Mouse (Mus musculus) heart, postnatal 10 days (tissue): ENCODE results near the gene Zranb3. TPM values are rescaled to one million over a fixed set of nuclear protein-coding genes. Genes with fewer than 3 reads are reported as not detected.
"Not testable (repeated sequence)": the region's sequence is repeated elsewhere in the genome, so short reads cannot be mapped to it uniquely, and the experiment has no call there.

Experiments
- DNase-seq, 2 experiments: peaks; one replicate each; pipeline ENCODE4 v3.0.0; 2021
- intact Hi-C: fragments of 180-260 bp; cut with DNase I; formaldehyde crosslinking; loops from one replicate; pipeline ENCODE4 v1.15.1; 2025
- total RNA-seq, 2 experiments: library from RNA; stranded (reverse); gene quantifications; 2 replicates each; pipeline ENCODE4 v1.2.3; 2021

Zranb3 gene
- 1 to 10 TPM; 4.0 to 5.9 TPM for total RNA-seq

DNA sequence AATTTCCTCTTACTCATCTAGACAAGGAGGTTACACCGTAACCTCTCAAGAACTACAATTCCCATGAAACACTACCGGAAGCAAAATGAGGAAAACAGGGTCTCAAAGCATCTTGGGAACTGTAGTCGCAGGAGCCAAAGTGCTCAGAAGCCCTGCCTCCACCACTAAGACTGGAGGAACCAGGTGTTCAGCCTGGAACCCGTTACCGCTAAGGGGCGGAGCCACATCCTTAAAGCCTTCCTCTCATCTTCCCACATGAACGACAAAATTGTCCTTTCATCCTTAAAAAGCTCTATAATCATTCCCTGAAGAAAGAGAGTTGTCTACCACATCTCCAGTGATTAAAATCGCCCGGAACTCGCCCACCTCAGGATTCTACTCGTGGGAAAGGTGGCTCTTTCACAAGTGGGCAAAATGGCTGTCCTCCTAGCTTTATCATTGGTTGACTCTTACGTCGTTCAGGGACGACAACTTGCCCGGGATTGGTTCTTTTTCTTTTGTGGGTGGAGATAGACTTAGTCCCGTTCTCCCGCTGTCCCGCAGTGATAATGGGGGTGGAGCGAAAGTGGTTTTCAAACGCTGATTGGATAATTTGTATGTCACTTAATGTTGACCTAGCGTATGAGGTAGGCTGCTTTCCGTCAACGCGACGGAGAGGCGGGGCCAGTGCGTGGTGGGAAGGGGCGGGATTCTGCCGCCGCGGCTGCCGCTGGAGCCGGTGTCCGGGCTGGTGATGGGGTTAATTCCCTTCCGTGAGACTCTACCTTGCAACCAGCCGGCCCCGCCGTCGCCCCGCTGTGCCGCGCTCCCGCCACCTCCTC is at the start of gene Zranb3, which contains the start of gene R3hdm1:
Zranb3 (minus strand) TSS at position 407 of the 821 bp plus-strand sequence.
R3hdm1 (plus strand) TSS at position 661 of the 821 bp plus-strand sequence.
- intact Hi-C loops: no loop called here
- DNase-seq: peak; percentile 99 to 100

- no peak for DNase-seq
These were observed 38.9 kb upstream of the Zranb3 start for GRCm38 (mm10) chr1:128141737-128142136.

GRCm38 (mm10) chr1:128141039-128141438 is 38.2 kb upstream of the Zranb3 start:
- intact Hi-C loops: loop anchor here (2.0 to 5.0 kb wide), 2 partner anchors 204 to 314 kb away; no protein-coding TSS in a partner anchor

More at GRCm38 (mm10) chr1:128141737-128142136, 38.9 kb upstream of the Zranb3 start:
- intact Hi-C loops: loop anchor here (2.0 to 5.0 kb wide), 2 partner anchors 204 to 315 kb away; no protein-coding TSS in a partner anchor

GRCm38 (mm10) chr1:128136222-128136621 is 33.4 kb upstream of the Zranb3 start:
- intact Hi-C loops, DNase-seq: not testable (repeated sequence)

More at GRCm38 (mm10) chr1:128141039-128141438, 38.2 kb upstream of the Zranb3 start:
- no peak for DNase-seq

DNA sequence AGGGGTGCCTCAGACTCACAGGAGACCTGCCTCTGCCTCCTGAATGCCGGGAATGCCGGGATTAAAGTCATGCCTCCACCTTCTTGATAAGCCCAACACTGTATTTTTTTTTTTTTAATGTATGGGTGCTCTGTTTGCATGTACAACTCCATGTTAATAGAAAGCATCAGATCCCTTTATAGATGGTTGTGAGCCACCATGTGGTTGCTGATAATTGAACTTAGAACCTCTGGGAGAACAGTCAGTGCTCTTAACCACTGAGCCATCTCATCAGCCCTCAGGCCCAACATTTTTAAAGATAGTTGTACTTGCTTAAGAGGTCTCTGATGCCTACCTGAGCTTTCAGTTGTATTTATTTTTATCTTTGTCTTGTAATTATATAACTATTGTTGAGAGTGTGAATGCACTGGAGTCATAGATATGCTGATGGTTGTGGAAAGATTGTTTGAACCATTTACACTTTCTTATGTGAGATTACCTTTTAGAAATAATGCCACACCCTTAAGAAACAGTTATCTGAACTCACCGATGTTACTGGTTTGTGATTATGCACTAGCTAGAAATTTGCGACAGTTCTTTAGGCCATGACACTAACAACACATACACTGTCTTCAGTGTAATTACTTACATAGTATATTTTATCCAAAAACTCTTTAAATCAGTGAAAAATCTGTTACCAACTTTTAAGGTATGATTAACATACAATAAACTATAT is 18.2 kb upstream of the Zranb3 start:
- no peak for DNase-seq
- intact Hi-C loops: no loop called here

- intact Hi-C loops: no loop called here
- DNase-seq: no peak
These were observed 757 bp upstream of the Zranb3 start for GRCm38 (mm10) chr1:128103520-128104088.

GRCm38 (mm10) chr1:128102251-128102640 is 601 bp downstream of the Zranb3 start:
- no peak for DNase-seq
- intact Hi-C loops: no loop called here

- DNase-seq: no peak
- intact Hi-C loops: no loop called here
These were observed 4.5 kb downstream of the Zranb3 start for GRCm38 (mm10) chr1:128098309-128098708.

- intact Hi-C loops: no loop called here
- no peak for DNase-seq
These were observed 8.2 kb downstream of the Zranb3 start for GRCm38 (mm10) chr1:128094686-128095085.

GRCm38 (mm10) chr1:128082800-128083199 is 20.0 kb downstream of the Zranb3 start:
- intact Hi-C loops: no loop called here
- peak in 1 of 2 experiments; percentile 19 for DNase-seq

GRCm38 (mm10) chr1:128081873-128082272 is 21.0 kb downstream of the Zranb3 start:
- DNase-seq: no peak
- intact Hi-C loops: no loop called here

DNA sequence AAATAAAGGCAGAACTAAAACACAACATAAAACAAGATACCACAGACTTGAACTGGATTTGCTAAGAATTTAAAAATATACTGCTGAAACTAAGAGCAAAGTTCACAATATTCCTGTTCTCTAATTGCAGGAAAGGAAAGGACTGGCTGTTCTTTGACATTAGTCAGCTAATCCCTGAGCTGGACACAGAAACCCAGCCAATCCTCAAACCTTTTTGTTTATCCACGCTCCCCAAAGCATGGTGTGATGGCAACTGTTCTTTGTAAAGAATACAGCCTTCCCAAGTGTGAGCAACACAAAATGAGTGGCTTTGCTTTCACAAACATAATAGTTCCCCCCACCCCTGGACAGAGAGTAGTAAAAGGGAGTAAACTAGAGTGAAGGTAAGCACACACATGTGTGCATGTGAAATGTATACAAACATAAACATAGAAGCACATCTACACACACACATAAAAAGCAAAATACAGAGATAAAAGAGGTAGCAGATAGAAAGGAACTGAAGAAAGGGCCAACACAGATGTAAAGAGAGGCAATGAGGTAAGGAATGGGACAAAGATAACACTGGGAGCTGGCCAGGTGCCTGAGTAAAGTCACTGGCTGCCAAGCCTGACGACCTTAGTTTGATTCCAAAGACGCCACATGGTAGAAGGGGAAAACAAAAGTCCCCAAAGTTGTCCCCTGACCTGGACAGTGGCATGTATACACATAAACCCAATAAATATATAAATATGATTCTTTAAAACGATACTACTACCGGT is 21.7 kb downstream of the Zranb3 start:
- peak; percentile 69 to 79 for DNase-seq
- intact Hi-C loops: no loop called here

DNA sequence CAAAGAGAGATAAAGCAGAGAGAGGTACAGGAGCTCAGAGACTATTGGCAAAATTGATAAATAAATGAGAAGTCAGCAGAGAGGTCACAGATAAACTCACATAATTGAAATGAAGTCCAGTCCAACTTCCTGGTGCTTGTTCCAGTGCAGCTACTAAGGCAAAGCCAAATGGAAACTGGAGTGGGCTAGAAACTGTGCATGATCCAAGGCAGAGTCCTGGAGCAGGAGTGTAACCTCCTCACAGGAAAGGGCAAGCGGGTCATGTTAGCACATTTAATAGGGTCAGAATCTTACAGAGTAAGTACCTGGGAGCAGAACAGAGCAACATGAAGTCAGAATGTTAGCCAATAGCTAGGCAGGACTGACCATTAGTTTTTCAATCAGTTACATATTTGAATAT is 24.2 kb downstream of the Zranb3 start:
- no peak for DNase-seq
- intact Hi-C loops: no loop called here

DNA sequence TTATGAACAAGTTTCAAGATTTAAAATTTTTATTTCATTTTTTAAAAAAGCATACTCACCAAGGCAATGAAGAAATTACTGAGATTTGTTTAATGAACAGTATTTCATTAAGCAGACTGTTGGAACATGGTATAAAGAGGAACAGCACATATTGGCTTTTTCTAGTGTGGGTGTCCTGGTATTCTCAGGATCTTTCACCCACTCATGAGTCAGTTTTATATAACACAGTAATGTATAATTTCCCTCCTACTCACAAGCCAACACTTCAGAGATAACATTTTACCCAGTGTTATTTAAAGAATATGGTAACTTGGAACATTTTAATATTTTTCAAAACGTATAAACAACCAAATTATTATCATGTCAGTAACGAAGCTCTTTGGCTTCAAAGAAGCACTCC is 25.1 kb downstream of the Zranb3 start:
- intact Hi-C loops: no loop called here
- no peak for DNase-seq

- DNase-seq: no peak
- intact Hi-C loops: no loop called here
These were observed 25.9 kb downstream of the Zranb3 start for GRCm38 (mm10) chr1:128076791-128077479.

- no peak for DNase-seq
- intact Hi-C loops: no loop called here
These were observed 29.8 kb downstream of the Zranb3 start for GRCm38 (mm10) chr1:128073051-128073450.

DNA sequence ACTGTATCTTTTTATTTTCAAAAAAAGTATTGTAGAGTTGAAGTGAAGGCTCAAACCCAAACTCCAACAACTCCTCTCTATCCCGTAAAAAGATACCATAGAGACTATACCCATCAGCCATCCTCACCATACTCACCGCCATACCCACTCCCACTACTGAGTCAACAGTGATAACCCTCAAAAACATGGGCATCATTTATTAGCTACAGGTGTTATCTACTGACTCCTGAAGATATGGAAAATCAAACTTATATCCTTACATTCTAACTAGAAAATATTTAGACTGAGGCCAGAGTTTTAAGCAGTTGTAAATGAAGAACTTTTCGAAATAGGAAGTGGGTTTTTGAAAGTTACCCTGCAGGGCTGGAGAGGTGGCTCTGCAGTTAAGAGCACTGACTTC is 32.8 kb downstream of the Zranb3 start:
- DNase-seq: no peak
- intact Hi-C loops: no loop called here

GRCm38 (mm10) chr1:128068945-128069397 is 33.9 kb downstream of the Zranb3 start:
- no peak for DNase-seq
- intact Hi-C loops: no loop called here

DNA sequence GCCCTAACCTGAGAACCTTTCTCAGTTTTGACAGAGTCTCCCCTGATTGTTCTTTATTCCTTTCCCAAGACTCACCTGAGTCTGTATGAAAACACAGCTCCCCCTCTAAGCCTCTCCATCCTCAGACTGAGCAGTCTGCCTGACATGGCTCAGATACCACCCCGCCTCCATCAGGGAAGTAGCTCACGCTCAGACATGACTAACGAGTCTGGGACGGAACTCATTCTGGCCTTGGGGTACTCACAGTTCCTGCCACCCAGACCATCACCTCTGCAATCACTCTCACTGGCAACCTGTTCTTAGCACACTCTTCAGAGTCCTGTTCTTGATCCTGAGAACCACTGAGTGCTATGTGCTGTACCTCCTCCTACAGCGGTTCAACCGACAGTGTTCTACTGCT is 38.1 kb downstream of the Zranb3 start:
- DNase-seq: no peak
- intact Hi-C loops: no loop called here

- intact Hi-C loops: no loop called here
- no peak for DNase-seq
These were observed 40.7 kb downstream of the Zranb3 start for GRCm38 (mm10) chr1:128062167-128062566.
